Mouse (Mus musculus) kidney, postnatal 0 days (tissue): ENCODE data around the gene Gm20517. TPM values are rescaled to one million over a fixed set of nuclear protein-coding genes. Genes with fewer than 3 reads are reported as not detected.
"Not testable (repeated sequence)": the region's sequence is repeated elsewhere in the genome, so short reads cannot be mapped to it uniquely, and the experiment has no call there.

ENCODE experiments used
- ATAC-seq: fragments of 200-750 bp; cut with Nextera tagmentation; replicated peaks from 2 replicates; pipeline ENCODE4 v1.8.0; 2017; ENCODE audit warnings: low read depth, moderate number of reproducible peaks, moderate TSS enrichment, moderate library complexity; ENCODE audit not compliant: low FRiP score
- DNase-seq: peaks from one replicate; pipeline ENCODE4 v3.0.0-alpha.2; 2016; ENCODE audit warnings: low spot score
- H3K27ac ChIP-seq: fragments of 300-500 bp; sonication (generic); 2 replicates; pipeline ENCODE4 v1.5.1; 2014; ENCODE audit warnings: mild to moderate bottlenecking
- H3K27me3 ChIP-seq: fragments of 300-500 bp; sonication (generic); 2 replicates; pipeline ENCODE4 v1.6.1; 2014; ENCODE audit warnings: low read length, mixed read lengths; ENCODE audit not compliant: insufficient read depth
- H3K36me3 ChIP-seq: fragments of 300-500 bp; sonication (generic); 2 replicates; pipeline ENCODE4 v1.6.1; 2014; ENCODE audit warnings: low read length, mixed read lengths; ENCODE audit not compliant: insufficient read depth
- H3K4me1 ChIP-seq: fragments of 300-500 bp; sonication (generic); replicated peaks from 2 replicates; pipeline ENCODE4 v1.6.1; 2014; ENCODE audit warnings: antibody characterized with exemption, low read length, mixed read lengths; ENCODE audit not compliant: insufficient read depth
- H3K4me2 ChIP-seq: fragments of 300-500 bp; sonication (generic); 2 replicates; pipeline ENCODE4 v1.6.1; 2014; ENCODE audit warnings: mild to moderate bottlenecking, low read length, moderate library complexity, mixed read lengths
- H3K4me3 ChIP-seq: fragments of 300-500 bp; sonication (generic); replicated peaks from 2 replicates; pipeline ENCODE4 v1.5.1; 2014; ENCODE audit warnings: low read depth, low read length
- H3K9ac ChIP-seq: fragments of 300-500 bp; sonication (generic); 2 replicates; pipeline ENCODE4 v1.6.1; 2014; ENCODE audit warnings: low read depth, low read length
- H3K9me3 ChIP-seq: fragments of 300-500 bp; sonication (generic); replicated peaks from 2 replicates; pipeline ENCODE4 v1.6.1; 2016; ENCODE audit warnings: low read length, inconsistent platforms, mixed read lengths
- CTCF ChIP-seq: IDR thresholded peaks from 2 replicates; pipeline ENCODE4 v1.5.1; 2016; ENCODE audit warnings: antibody characterized with exemption, low read depth, mild to moderate bottlenecking, moderate library complexity
- WGBS: fragments of 180-500 bp; shearing (Covaris S2); extraction: QIAGEN DNeasy Blood & Tissue Kit; methylation state at CpG from one replicate; pipeline ENCODE4 v1.1.7; 2014; 5-methylcytosine and 5-hydroxymethylcytosine counted together
- polyA plus RNA-seq: library from polyadenylated mRNA; unstranded; fragments of >200 nt; fragmentation: Nextera tagmentation; extraction: Ambion mirVana; gene quantifications from 2 replicates; pipeline ENCODE4 v1.2.1, GENCODE M21; 2015

Gm20517 gene
- polyA plus RNA-seq, 1 experiment from 2014 or later: 1.8 TPM

- no peak overlapping the region for H3K4me3 ChIP-seq
- H3K27ac ChIP-seq: no peak overlapping the region
- H3K27me3 ChIP-seq: no peaks in the 10 kb centered on the region
- H3K9ac ChIP-seq: no peak overlapping the region
- WGBS: 67% methylated on average over 4 of the region's 4 CpGs
- no peak for TF ChIP-seq CTCF
- H3K4me1 ChIP-seq: no peaks in the 10 kb centered on the region
- no peaks in the 10 kb centered on the region for H3K36me3 ChIP-seq
- DNase-seq (no peak), ATAC-seq (no peak)
- no peaks in the 10 kb centered on the region for H3K9me3 ChIP-seq
- H3K4me2 ChIP-seq: no peak overlapping the region
These were observed 37.6 kb downstream of the Gm20517 start for GRCm38 (mm10) chr17:47648966-47649365.

GRCm38 (mm10) chr17:47651953-47652352 is 40.6 kb downstream of the Gm20517 start:
- H3K36me3 ChIP-seq: no peaks in the 10 kb centered on the region
- H3K4me2 ChIP-seq: no peak overlapping the region
- H3K27ac ChIP-seq: no peak overlapping the region
- H3K9ac ChIP-seq: no peak overlapping the region
- H3K9me3 ChIP-seq: no peaks in the 10 kb centered on the region
- TF ChIP-seq CTCF: no peak
- H3K4me3 ChIP-seq: no peak overlapping the region
- DNase-seq: no peak
- ATAC-seq: no peak
- WGBS: 88% methylated on average over 2 of the region's 2 CpGs
- H3K27me3 ChIP-seq: no peaks in the 10 kb centered on the region
- no peaks in the 10 kb centered on the region for H3K4me1 ChIP-seq

GRCm38 (mm10) chr17:47654346-47654745 is 43.0 kb downstream of the Gm20517 start:
- not testable (repeated sequence) for H3K9ac ChIP-seq, H3K4me1 ChIP-seq, H3K9me3 ChIP-seq, H3K4me3 ChIP-seq, H3K4me2 ChIP-seq, H3K36me3 ChIP-seq, ATAC-seq, H3K27ac ChIP-seq, H3K27me3 ChIP-seq, DNase-seq
- WGBS: 92% methylated on average over 8 of the region's 8 CpGs

GRCm38 (mm10) chr17:47655697-47656096 is 44.3 kb downstream of the Gm20517 start:
- Histone ChIP-seq H3K4me1 (no peaks in the 10 kb centered on the region), H3K36me3 (no peaks in the 10 kb centered on the region), H3K4me3 (no peak overlapping the region), H3K9me3 (no peaks in the 10 kb centered on the region), H3K27me3 (no peaks in the 10 kb centered on the region), H3K4me2 (no peak overlapping the region), H3K9ac (no peak overlapping the region), H3K27ac (no peak overlapping the region)
- TF ChIP-seq CTCF: no peak
- no peak for ATAC-seq
- DNase-seq: no peak
- WGBS: 83% methylated on average over 5 of the region's 5 CpGs

GRCm38 (mm10) chr17:47657901-47658300 is 46.5 kb downstream of the Gm20517 start:
- no peaks in the 10 kb centered on the region for H3K4me1 ChIP-seq
- no peak for ATAC-seq
- no peak overlapping the region for H3K4me3 ChIP-seq
- H3K4me2 ChIP-seq: no peak overlapping the region
- 74% methylated on average over 4 of the region's 4 CpGs for WGBS
- TF ChIP-seq CTCF: no peak
- H3K36me3 ChIP-seq: no peaks in the 10 kb centered on the region
- H3K9me3 ChIP-seq: no peaks in the 10 kb centered on the region
- no peak for DNase-seq
- H3K27me3 ChIP-seq: no peaks in the 10 kb centered on the region
- no peak overlapping the region for H3K27ac ChIP-seq
- no peak overlapping the region for H3K9ac ChIP-seq

- Histone ChIP-seq H3K4me2 (no peak overlapping the region), H3K9ac (no peak overlapping the region), H3K4me1 (no peaks in the 10 kb centered on the region), H3K27me3 (no peaks in the 10 kb centered on the region), H3K4me3 (no peak overlapping the region), H3K36me3 (no peaks in the 10 kb centered on the region), H3K9me3 (no peaks in the 10 kb centered on the region), H3K27ac (no peak overlapping the region)
- ATAC-seq: no peak
- TF ChIP-seq CTCF: no peak
- 78% methylated on average over 3 of the region's 3 CpGs for WGBS
- DNase-seq: no peak
These were observed 47.4 kb downstream of the Gm20517 start for GRCm38 (mm10) chr17:47658741-47659243.

- H3K4me2 ChIP-seq: no peak overlapping the region
- no peaks in the 10 kb centered on the region for H3K4me1 ChIP-seq
- H3K9ac ChIP-seq: no peak overlapping the region
- H3K27ac ChIP-seq: no peak overlapping the region
- no peak for DNase-seq
- ATAC-seq: peak; percentile 59; the same call in 1 of the 2 replicates
- no peaks in the 10 kb centered on the region for H3K36me3 ChIP-seq
- WGBS: 70% methylated on average over 9 of the region's 9 CpGs
- H3K9me3 ChIP-seq: no peaks in the 10 kb centered on the region
- no peaks in the 10 kb centered on the region for H3K27me3 ChIP-seq
- no peak overlapping the region for H3K4me3 ChIP-seq
- peak; percentile 20; the same call in 1 of the 2 replicates for TF ChIP-seq CTCF
These were observed 51.8 kb downstream of the Gm20517 start for GRCm38 (mm10) chr17:47663009-47663713.
